Mouse (Mus musculus) spleen, adult 2 months (tissue): ENCODE data around the gene Rexo2.

Experiments
- CTCF ChIP-seq: fragments of 200-500 bp; IDR thresholded peaks from 2 replicates; pipeline ENCODE4 v1.5.1; 2011; ENCODE audit warnings: mild to moderate bottlenecking, inconsistent platforms; ENCODE audit not compliant: insufficient read depth, insufficient read length, insufficient replicate concordance; ENCODE audit errors: extremely low read depth
- POLR2A ChIP-seq: fragments of 200-500 bp; IDR thresholded peaks from 2 replicates; pipeline ENCODE4 v1.6.1; 2011; ENCODE audit warnings: low read depth, low read length, inconsistent platforms

GRCm38 (mm10) chr9:48516615-48517371, 36.4 kb upstream of the Rexo2 start:
- TF ChIP-seq CTCF (no peak), POLR2A (no peak)
